Mouse (Mus musculus): ENCODE data around the gene Negr1.

The Negr1 gene

DNA sequence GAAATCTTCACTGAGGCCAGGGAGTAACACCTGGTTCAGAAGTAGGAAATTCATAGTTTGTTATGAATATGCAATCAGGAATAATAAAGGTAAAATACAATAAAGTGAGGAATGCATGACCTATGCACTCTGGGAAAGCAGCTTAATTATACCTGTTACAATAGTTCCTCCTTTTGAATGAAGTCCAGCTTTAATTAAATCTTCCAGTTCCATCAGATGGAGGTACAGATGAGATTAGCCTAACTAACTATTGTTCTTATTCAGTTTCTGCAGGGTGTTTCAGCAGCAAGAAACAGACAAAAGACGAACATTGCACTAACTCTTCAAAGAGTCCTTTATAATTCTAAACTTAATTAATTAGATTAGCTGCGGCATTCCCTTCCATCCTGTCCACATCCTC, 787.9 kb downstream of the Negr1 start:
- no peak for DNase-seq (ENCODE audit: inconsistent age in 2 of 2, low spot score in 1 of 2)

DNA sequence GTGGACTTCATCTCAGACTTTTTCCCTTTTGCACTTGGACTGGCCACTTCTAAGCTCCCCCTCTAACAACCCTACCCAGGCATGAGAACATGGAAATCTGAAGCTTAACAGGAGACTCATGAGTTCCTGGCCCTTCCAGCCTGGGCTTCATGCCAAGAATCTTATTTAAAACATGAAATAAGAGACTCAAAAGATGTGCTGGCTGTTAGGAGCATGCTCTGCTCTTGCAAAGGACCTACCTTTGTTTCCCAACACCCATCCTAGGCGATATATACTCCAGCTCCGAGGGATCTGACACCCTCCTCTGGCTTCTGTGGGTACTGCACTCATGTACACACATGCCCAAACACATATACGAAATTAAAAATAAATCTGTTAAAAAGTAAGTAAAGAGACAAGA, 797.3 kb downstream of the Negr1 start:
- no peak for DNase-seq (ENCODE audit: inconsistent age in 2 of 2, low spot score in 1 of 2)

DNA sequence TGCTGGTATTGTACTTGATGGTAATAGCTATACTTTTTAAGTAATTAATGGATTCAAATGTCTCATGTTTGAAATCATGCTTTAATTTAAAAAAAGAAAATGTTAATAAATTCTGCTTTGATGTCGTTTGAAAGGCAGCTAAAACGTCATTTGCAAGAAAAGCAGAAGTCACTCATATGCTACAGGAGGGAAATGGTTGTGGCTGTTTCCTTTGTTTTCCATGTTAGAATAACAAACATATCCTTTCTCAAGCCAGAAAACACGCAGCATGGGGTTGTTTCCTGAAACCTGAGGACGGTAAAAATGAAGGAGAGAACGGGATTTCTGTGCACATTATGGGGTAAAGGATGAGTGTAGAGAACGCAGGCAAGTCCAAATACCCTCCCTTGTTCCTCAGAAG, 798.2 kb downstream of the Negr1 start:
- DNase-seq (ENCODE audit: inconsistent age in 2 of 2, low spot score in 1 of 2) = no peak

Measured in adrenal gland, adult (tissue).